Mouse (Mus musculus) kidney, postnatal 10 days (tissue): ENCODE data around the gene Elf3.
"Not testable (repeated sequence)": the region's sequence is repeated elsewhere in the genome, so short reads cannot be mapped to it uniquely, and the experiment has no call there.

Experiments
- DNase-seq: peaks from one replicate; pipeline ENCODE4 v3.0.0; 2021; ENCODE audit warnings: mixed read lengths

Gene Elf3

DNA sequence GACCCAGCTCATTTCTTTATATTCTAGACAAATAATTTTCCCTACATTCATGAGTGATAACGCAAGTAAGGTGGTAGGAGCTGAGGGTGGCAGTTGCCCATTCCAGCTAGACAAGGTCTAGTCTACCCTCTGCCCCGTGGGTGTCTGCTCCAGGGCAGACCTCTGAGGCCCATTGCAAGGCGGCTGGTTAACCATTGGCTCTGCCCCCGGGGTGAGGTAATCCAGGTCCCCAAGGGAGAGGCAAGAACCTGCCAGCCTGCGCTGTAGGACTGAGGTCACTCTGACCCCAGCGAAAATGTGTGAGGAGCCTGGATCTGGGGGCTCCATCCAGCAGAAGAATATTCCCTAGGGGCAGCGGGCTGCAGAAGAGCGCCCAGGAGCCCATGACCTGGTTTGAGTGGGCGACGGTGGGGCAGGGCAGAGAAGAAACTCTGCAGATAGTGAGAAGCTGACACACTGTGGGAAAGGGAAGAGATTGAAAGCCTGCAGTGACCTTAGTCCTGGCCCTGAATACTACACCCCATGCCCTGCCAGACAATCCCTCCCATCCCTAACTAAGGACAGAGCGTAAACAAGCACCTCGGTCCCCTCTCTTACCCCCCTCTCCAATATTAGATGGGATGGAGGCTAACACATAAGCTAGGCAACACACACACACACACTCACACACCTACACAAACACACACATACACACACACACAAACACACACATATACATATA, 21.1 kb downstream of the Elf3 start:
- DNase-seq, result peak; percentile 76

DNA sequence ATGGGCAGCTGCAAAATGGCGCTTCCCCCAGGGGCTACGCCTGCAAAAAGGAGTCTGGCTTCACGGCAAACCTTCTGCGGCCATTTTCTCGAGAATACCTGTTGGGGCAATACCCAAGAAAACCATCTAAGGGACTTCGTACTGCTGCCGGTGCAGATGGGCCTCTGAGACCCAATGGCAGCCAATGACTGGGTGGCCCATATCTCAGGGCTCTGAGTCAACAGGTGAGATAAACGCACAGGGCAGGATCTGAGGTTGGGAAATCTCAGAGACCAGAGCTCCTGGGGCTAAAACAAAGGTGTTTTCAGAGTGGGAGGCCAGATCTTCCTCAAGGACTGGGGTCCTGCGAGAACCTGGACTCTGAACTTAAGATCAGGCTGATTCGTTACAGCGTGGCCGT, 23.6 kb downstream of the Elf3 start:
- DNase-seq, result no peak

DNA sequence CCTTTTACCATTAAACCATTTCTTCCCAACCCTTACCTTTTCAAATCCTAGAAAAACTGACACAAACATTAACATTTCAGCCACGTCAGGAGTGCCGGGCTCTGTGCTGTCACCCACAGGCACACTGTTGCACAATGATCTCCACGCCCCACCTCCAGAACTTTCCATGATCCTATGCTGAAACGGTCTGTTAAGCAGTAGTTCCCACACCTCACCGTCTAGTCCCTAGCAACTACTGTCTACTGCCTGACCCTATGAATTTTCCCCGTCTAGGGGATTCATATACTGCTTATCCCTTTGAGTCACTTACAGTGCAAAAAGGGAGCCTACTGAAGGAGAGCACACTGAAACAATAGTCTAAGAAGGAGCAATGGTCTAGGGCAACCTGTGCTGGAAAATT, 24.4 kb downstream of the Elf3 start:
- DNase-seq, result no peak

DNA sequence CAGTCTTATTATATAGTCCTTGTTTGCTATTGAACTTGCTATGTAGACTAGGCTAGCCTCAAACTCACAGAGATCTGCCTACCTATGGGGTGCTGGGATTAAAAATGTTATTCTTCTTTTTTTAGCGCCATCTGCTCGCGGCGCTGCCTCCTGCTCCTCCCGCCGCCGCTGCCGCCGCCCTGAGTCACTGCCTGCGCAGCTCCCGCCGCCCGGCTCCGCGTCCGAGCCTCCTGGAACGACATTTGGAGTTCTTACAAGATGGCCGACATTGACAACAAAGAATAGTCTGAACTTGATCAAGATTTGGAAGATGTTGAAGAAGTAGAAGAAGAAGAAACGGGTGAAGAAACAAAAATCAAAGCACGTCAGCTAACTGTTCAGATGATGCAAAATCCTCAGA, 26.5 kb downstream of the Elf3 start:
- DNase-seq, result not testable (repeated sequence)

DNA sequence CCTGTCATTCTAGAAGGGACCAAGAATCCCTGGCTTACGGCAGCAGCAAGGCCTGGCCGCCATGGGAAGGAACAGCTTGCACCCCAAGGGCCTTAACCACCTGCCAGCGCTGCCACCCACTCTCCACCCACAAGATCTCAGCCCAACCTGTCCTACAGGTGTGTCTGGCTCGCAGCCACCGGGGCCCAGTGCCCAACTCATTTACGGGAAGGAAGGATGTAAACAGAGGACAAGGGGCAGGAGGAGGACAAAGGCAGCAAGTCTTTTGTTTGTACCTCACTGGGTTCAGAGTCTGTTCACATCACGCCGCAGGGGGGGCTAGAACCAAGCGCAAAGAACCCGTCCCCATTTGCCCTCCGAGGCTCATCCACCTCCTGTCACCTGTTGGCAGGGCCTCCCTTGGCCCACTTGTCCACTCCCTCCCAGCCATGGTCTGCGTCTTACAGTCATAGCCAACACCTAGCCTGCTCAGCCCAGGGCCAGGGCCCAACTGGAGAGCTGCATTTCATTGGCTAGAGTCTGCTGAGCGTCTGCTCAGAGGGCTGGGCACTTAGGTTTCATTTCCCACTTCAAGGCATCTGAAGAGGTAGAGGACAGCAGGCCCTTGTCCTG, 30.9 kb downstream of the Elf3 start:
- DNase-seq, result peak; percentile 52

DNA sequence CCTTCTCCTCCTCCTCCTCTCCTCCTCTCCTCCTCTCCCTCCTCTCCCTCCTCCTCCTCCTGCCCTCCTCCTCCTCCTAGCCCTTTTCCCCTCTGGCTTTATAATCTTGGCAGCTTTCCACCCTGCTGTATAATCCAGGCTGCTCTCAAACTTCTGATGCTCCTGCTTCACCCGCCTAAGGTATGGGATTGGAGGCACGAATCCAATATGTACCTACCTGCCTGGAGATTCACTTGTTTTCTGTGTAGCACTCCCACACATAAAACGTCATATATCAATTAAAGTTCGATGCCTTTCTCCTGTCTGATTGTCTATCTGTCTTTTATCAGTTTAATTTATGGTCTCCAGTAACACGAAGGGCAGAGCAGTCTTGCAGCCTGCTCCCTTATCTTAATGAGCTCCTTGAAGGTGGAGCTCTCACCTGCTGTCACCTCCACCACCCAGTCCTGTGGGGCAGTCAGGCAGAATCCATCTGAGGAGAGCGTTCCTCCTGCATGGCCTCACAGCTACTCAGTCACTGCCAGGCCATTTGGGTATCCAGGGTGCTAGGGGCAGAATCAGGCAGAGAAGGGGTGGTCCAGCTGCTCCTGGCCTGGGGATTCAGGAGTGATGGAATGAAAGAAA, 33.3 kb downstream of the Elf3 start:
- DNase-seq, result no peak

DNA sequence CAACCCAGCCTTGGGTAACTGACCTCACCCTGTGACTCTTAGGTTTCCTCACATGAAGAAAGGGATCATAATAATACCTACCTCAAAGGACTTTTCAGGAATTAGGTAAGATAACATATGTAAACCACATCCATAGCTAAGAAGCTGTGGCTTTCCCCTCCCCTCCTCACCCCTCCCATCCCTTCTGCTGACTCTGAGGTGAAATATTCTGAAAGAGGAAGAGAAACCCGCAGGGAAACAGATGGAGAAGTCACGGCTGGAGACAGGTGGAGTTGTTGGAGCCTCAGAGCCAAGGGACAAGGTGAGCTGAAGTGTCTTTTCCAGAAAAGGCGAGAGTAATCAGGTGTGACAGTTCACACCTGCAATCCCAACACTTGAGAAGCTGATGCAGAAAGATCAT, 34.2 kb downstream of the Elf3 start:
- no peak for DNase-seq

DNA sequence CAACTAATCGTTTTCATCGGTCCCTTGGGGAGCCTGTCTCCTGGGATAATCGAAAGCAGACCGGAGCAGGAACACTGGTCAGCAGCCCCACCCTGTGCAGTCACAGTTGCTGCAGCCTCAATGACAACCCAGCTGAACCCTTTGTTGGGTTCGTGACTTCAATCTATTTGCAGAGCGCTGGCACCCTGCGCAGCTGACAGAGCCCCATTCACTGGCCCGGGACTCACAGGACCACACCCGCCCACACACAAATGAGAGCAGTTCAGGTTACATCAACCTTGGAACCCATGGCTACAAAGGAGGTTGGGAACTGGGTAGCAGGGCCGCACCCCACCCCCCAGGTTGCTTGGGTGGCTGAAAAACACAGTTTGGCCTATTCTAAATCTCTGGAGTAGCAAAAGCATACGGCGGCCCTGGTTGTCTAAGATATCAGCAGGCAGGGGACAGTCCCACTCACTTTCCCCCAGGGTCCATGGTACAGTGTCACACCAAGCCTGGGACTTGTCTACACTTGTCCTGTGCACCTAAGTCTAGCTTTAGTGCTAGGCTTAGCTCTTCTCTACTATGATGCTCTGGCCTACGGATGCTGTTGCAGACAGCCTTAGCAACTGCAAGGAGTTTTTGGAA, 40.6 kb downstream of the Elf3 start:
- no peak for DNase-seq

DNA sequence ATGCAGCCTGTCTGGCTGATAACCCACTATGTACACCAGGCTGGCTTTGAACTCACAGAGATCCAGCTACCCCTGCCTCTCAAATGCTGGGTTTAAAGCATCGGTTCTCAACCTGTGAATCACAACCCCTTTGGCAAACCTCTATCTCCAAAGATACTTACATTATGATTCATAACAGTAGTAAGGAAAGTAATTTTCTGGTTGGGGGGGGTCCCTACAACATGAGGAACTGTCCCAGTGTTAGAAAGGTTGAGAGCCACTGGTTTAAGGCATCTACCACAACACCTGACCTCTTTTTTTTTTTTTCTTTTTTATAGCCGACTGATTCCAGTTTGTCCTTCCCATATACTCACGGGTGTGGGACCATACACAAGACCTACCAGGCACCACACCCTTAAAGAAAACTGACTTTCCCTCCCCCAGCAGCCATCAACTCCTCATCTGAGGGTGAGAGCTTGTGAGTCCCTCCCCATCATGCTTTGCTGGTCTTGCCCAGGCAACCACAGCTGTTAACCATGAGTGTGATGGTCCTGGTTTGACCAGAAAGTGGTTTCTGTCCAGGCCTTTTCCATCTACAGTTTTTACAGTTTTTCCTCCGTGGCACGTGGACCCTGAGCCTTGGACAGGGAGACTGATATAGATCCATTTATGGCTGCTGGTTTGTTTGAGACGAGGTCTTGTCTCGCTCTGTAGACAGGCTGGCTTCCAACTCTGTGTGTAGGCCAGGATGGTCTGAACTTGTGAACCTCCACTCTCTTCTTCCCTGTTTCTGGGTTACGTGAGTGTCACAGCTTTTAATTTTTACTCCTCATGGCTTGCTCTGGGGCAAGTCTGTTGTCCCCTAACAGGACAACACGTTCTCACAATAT, 44.4 kb downstream of the Elf3 start:
- no peak for DNase-seq

DNA sequence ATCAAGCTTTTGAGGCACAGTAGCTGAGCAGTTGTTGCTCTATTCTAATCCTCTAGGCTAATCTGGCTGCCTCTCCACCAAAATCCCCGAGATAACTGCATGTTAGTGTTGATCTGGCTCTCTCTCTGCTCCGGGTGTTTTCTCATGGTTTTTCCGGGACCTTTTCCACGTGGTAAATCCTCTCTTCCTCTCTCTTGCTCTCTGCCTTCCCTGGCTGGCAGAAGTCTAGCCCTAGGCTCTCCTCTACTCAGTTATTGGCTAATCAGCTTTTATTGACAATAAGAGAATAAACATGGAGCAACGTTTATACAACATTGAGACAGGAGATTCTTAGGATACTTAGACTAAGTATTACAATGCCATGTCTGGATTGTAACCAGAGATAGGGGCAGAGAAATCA, 47.9 kb downstream of the Elf3 start:
- no peak for DNase-seq

DNA sequence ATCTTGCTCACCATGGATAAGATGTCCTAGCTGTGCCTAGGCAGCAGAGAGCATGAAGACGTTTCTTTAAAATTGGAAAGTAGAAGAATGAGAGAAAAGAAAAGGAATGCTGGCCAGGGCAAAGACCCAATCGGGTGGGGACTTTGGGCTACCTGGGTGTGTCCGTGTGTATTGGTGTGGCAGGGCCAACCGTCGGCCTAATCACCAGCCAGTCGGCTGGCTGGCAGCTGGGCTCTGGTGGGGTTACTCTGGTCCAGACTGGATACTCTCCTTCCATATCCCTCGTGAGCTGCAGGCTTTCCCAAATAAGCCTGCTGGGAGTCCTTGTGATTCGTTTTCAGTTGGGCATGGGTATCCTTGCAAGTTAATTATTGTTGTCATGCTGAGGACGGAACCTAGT, 49.7 kb downstream of the Elf3 start:
- no peak for DNase-seq

DNA sequence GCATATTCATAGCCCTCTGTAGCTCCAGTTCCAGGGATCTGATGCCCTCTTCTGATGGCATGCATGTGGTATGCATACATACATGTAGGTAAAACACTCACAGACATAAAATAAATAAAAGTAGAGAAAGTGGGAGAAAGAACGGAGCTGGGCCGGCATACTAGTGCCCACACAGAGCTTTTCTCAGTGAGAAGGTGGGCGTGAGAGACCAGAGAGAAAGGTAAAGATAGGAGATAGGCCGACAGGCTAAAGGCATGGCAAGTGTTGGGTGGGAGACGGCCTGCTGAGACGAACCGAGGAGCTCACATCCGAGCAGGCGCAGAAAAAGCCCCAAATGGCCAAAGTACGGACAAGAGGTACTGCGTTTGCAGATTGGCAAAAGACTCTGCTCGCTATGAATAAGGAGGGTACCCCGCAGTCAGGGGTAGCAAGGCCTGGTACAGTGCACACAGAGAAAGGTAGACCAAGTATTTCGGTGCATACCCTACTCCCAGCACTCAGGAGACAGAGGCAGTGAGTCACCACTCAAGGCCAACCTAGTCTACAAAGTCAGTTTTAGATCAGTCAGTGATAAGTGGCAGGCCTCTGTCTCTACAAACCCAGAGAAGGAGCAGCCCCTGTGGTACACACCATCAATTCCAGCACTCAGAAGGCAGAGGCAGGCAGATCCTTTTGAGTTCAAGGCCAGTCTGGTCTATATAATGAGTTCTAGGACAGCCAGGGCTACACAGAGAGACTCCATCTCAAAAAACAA, 51.6 kb downstream of the Elf3 start:
- DNase-seq, result no peak

DNA sequence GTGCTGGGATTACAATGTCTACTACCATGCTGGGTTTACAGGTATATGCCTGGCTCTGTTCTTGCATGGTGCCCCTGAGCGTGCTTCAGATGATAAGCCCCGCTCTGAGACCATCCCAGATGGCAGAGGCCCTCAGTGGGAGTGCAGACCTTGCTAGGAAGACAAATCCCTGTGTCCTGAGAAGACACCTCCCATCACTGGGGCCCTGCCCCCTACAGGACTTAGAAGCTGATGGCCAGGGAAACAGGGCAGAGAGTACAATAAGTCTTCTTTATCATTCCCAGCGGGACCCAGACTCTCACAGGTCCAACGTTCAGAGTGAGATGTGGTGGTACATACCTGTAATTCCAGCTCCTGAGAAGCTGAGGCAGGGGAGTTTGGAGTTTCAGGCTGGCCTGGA, 53.1 kb downstream of the Elf3 start:
- no peak for DNase-seq

DNA sequence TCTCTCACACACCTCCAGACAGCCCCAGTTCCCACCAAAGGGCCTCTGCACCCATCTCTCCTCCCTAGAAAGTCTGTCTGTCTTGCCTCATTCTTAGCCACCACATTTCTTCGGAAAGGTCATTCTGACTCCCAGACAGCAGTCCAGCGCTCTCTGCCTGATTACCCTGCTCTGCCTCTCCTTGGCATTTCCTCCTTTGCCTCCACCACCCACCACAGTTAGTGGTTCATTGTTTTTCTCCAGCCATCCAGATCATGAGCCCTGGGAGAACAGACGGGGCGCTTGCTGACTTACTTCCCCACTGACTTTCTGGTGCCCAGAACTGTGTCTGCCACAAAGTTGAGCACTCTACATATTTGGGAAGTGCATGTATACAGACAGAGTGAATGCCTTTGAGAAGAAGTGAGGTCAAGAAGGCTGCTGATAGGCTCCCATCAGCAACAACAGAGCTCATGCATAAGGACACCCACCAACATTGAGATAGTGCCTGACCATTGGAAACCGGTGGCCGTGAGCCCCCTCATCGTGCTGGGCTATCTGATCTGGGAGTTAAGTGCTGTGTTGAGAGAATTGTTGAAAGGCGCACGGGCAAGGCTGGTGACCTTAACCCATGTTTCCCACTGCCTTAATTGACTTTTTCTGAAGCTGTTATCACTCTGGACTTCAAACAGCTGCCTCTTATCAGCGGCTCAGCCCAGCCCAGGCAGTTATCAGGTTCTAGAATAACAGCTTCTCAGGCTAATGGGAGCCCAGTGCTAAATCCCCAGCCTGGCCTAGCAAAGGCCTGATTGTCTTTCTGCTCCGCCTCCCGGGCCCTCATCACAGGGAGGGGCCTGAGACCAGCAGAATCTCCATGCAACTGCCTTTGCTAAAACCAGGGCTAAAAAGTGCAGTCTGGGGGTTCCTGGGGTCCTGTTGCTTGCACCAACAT, 53.9 kb downstream of the Elf3 start:
- DNase-seq, result peak; percentile 59
